Mouse (Mus musculus) urinary bladder, postnatal 36 days (tissue): Measurements from ENCODE around the gene Ctdnep1.
"Not testable (repeated sequence)": the region's sequence is repeated elsewhere in the genome, so short reads cannot be mapped to it uniquely, and the experiment has no call there.

ENCODE experiments used
- DNase-seq, 2 experiments: peaks; one replicate each; pipeline ENCODE4 v3.0.0; 2022; ENCODE audit warnings: low spot score in 2 of 2, mixed read lengths in 1 of 2

Ctdnep1 gene

DNA sequence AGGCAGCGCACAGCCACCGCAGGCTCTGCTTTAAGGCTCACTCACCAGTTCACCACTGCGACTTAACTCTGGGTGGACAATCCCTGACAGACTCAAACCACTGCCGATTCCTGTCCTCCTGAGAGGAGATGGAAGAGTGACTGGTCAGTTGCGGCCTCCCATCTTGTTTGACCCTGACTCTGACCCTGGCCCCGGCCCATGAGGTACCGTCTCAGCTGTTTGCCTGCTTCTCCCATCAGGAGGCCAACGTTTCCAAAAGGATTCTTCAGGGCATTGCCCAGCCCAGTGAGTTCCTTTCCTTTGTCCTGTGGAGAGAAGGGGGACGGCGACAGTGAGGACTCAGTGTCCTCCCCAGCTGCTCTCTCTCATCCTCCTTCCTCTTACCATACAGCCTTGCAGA lies 30.0 kb downstream of the Ctdnep1 start:
- no peak for DNase-seq

DNA sequence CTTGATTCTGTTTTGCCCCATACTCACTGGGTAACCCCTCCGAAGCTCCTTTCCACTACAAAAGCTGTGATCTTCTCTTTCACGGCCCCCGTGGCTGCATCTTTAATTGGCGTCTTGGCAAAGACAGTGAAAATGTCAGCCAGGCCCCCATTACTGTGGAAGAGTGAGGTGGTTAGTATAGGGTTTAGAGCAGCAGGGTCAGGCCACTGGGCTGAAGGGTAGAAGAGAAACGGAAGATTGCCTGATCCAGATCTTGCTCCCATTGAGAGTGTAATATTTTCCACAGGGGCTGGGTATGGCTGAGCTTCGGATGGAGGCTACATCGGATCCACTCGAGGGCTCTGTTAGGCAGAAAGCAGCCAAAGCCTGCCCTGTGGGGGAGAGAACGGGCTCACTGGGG lies 32.0 kb downstream of the Ctdnep1 start:
- no peak for DNase-seq

DNA sequence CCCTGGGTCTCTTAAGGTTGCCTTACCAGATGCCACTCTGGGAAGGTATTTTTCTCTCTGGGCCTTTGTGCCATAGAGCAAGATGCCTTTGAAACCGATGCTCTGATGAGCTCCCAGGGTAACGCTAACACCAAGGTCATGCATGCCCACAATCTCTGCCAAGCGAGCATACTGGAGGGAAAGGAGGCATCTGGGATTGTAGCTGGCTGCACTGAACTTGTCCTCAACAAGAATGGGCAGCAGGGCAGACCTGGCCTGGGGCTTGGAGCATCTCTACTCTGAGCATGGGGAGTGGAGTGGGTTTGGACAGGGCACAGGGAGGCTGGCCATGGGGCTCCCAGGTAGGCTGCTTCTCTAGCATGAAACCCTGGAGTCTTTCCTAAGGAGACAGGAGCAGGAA lies 32.5 kb downstream of the Ctdnep1 start:
- no peak for DNase-seq

DNA sequence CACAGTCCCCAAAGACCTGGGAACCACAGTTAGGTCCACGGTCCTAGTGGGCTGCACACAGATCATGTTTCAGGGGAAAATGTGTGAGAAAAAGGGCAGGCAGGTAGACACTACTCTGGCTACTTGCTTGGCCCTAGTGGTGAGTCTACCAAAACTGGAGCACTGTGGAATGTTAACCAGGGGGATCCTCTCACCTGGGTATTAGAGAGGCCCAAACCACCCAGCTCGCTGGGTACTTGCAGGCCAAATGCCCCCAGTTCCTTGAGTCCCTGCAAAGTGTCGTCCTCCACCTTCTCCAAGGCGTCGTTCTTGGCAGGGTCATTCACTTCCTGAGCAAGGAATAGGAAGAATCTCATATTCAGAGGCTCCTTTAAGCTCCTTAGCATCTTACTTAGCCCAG lies 33.1 kb downstream of the Ctdnep1 start:
- DNase-seq = no peak

DNA sequence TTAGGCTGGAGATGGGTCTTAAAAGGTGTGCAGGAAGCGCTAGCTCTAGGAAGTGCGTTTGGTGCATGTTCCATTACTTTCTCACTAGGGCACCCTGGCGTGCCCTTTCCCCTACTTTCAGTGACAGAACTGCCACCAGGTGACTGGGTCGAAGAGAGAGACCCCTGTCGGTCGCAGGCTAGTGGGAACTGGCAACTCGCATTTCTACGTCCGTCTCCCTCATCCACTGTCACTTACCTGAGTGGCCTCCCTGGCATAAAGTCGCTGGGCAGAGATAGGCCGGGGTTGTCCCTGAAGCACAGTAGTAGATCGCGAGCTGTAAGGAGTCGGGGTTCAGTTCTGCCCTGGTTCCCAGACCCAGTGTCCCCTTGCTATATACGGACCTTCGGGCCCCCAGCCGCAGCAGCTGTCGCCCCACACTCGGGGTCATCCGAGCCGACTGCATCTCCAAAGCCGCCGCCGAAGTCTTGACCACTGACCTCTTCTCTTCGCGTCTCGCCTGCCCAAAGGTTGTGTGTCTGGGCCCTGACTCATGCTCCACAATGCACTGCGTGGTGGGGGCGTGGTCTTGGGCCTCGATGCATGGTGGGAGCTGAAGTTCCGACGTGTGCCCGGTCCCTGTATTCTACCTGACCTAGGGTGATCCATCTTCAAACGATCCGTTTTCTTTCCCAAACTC lies 34.1 kb downstream of the Ctdnep1 start, which contains the start of gene Acadvl:
Gene Acadvl, minus strand, starts transcription at position 532 of the 679 bp plus-strand sequence.
- peak; percentile 88 to 91 for DNase-seq

DNA sequence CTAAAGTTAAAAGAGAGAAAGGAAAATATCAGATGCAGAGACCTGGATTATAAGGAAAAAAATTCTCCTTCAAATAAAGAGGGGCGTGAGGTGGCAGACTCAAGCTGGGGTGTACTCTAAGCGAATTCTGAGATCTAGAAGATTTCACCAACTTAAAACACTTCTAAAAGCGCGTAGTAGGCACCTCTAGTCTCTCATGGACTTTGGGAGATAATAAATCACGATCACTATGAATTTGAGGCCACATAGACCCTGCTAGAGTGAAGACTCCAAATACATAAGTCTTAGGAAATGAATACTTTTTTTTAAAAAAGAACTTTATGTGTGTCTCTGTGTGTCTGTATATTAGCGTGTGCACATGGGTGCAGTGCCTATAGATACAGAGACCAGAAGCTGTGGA lies 34.7 kb downstream of the Ctdnep1 start:
- DNase-seq = no peak

DNA sequence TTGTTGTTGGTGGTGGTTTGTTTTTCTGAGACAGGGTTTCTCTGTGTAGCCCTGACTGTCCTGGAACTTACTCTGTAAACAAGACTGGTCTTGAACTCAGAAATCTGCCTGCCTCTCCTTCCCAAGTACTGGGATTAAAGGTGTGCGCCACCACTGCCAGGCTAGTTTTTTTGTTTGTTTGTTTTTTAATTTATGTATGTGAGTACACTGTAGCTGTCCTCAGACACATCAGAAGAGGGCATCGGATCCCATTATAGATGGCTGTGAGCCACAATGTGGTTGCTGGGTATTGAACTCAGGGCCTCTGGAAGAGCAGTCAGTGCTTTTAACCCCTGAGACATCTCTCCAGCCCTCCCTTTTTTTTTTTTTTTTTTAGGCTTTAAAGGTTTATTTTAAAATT lies 35.2 kb downstream of the Ctdnep1 start:
- DNase-seq = not testable (repeated sequence)

DNA sequence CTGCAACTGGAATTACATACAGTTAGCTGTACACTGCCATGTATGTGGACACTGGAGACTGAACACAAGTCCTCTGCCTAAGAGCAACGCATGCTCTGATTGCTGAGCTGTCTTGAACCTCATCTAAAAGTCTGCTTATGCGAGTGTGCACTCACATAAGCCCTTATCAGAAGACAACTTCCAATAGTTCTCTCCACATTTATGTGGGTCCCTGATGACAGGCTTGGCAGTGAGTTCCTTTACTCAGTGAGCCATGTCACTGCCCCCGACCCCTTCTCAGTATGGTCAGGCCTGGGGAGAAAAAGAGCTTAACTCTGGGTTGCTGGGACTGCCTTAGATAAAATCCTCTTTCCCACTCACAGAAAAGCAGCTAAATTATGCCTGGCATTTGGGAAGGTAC lies 35.7 kb downstream of the Ctdnep1 start, which contains the start of gene Dlg4:
Gene Dlg4, plus strand, starts transcription at position 274 of the 400 bp plus-strand sequence.
- DNase-seq = no peak

DNA sequence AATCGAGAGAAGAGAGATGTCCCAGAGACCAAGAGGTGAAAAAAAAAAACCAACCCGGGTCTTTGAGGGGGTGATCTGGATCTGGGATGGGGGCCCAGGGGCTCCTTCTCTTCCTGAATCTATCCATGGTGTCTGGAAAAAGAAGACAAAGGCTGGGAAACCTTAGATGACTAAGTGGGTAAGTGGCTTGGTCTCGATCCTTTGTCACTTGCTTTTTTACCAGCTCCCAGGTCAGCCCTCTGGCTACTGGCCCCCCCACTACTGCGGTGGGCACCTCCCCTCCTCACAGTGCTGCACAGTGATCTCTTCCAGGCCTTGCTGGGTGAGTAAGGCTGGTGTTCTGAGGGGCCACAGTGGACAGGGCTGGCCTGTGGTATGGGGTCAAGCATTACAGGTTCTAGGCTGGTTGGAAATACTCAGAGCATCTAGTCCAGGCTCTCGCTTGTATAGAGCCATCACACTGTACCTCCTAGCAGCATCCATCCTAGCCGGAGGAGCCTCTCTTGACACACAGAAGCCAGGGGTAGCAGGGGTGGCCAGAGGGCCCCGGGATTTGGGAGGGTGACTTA lies 36.3 kb downstream of the Ctdnep1 start:
- no peak for DNase-seq

DNA sequence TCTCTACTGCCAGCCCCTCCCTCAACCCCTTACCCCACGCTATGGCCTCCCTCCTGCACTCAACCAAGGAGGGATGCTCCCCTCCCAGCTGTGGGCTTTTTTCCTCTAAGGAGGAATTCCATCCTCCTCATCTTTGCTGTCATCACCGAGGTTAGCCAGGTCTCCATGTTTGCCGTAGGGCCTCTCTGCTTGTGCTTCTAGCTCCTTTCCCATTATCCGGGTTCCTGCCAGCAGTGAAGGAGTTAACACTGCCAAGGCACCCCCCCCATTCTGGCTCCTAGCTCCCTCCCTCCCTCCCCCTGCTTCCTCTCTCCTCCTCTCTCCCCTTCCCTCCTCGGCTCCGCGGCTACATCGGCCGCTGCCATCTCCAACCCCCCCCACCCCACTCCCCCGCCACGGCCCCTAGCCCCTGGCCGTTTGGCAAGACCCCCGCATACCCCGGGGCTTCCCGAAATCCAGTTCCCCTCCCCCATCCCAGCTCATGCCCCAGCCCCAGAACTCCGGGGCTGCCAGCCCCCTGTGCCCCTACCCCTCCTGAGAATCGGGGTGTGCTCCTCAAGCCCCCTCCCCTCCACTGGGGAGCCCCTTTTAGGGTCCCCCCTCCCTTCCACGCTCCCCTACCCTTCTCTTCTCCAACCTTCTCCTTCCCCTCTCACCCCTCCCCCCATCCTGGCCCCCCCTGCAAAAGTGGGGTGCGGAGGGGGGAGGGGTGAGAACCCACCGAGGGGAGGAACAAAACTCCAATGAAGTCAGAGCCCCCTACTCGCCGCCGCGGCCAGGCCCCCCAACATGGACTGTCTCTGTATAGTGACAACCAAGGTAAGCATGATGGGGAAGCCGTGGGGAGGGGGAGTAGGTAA lies 37.4 kb downstream of the Ctdnep1 start:
- no peak for DNase-seq

DNA sequence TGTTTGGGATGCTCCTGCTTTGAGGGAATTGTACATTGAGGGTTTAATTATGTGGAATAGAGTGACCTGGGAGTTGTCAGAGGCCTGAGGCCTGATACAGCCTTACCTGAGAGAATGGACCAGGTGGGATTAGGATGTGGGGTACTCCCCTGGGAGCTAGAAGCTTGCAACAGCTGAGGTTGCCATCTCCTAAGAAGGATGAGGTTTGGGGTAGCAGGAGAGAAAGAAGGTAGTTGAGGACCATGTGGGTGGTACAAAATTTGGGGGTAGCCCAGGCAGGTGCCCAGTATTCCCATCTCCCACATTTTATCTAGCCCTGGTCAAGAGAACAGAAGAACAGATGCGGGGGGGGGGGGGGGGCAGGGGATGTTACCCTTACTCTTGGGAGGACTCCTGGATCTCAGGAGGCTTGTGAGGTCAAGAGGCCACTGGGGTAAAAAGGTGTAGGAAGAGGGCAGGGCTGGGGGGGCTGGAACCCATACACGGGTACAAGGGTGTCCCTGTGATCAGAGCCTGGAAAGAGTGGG lies 38.6 kb downstream of the Ctdnep1 start:
- DNase-seq = no peak

DNA sequence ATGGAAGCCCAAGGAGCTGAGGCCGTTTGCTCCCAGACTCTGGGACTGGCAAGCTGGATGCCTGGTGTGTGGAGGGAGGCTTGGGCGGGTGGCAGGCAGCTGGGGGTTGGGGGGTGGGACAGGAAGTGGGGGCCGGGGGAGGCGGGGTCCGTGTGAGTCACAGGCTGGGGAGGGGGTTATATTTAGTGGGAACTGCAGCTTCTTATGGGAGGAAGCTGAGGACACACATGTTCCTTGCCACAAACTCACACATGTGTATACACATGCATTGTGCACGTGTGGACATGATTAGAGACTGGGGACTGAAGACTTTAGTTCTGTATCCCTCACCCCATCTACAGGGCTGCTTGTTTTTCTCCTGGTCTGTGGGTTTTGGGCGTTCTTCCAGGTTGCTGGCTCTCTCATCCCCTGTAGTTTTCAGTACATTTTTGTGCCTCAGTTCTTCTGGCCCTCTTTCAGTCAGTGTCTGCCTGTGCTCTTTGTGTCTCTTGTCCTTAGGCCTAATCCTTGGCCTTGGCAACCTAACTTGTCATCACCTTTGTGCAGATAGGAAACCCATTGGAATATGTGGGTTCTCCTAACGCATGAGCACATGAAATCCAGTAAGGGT lies 39.2 kb downstream of the Ctdnep1 start:
- no peak for DNase-seq

DNA sequence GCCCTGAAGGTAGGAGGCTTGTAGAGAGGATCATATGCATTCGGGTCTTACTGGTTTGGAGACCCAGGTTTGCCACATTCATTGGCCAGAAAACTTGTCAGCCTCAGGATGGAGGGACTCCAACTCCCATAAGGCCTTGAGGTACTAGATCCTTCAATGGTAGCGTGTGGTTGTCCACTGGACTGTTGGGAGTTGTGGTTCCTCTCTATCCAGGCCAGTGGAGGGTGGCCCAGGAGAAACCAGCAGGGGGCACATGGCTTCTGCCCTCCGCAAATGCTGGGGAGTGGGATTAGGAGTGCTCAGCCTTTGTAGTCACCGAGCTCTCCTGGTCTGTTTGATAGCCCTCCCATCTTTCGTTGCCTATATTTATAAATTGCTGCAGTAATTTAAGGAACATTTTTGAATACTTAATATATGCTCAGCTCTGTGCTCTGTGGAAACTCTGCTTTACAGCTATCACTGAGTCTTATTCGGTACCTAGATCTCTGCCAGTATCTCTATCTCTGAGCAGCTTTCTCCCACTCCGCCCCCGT lies 39.8 kb downstream of the Ctdnep1 start:
- DNase-seq = peak; percentile 46 to 65

DNA sequence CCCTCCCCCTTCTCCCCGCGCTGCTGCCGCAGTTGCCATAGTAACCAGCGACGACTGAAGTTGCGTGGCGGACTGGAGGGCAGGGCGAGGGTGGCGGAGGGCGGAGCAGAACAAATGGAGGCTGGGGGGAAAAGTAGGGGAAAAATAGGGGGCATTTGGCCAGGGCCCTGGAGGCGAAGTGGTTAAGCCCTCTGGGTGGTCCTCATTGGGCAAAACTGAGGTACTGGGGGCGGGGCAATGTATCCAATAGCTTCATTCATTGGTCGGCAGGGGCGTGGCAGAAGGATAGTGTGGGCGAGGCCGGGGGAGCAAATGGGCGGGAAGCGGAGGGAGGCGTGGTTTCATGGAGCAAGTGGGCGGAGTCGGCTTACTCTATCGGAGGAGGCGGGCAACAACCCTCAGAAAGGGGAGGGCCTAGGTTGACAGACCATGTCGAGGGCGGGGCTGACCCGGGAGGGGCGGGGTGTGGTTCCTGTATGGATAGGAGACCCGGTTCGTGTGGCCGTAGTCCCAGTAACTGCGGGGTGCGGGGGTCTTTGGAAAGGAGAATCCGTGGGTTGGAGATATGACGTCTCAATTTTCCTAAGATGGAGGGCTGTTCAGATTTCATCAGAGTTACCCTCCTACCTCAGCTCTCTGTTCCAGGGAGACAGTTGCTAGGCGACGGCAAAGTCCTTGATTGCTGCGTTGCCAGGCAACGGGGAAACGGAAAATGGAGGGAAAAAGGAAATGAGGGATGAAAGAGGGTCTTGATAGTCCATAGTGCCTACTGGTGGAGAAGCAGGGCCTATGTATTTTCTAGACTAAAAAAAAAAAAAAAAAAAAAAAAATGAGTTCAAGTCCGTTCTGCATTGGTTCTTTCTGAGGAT lies 40.5 kb downstream of the Ctdnep1 start:
- DNase-seq = peak; percentile 95 to 96

DNA sequence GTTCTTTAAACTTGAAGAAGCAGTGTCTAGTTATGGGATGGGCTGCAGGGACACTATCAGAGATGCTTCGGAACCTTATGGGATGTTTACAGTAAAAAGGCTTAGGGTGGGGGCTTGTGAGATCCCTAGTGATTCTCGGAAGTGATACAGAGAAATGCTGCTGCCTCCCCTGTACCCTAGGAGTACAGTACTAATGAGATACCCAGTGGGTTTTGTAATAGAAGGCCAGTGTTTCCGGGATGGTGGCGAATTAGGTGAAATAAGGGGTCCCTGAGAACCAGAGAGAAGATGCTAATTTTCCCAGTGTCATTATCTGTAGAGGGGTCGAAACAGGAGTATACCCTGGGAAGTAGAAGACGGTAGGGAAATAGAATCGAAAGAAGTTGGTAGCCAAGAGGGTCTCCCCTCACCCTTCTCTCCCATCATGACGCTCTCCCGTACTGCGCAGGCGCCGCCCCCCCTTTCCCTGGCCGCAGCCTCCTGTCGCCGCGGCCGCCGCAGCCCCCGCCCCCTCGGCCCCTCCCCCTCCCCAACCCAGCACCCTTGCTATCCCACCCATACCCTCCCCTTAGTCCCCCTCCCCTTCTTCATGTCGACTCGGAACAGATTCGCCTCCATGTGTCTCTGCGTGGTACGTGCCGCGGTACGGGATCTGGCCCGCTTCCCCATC lies 42.7 kb downstream of the Ctdnep1 start:
- no peak for DNase-seq

DNA sequence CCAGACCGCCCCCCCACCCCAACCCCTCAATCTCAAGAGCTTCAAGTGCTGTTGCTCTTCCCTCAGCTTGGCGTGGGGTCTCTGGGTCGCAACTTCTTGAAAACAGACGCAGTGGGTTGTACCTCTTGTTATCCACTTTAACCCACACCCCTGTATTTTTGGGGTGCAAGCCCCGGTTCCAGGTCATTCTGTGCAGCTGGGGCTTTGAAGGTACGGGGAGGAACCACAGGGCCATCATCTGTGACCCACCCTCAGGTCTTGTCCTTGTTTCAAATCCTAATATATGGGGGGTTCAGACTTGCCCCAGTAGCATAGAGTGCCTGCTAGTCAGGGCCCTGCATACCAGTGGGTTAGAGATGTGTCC lies 43.2 kb downstream of the Ctdnep1 start:
- no peak for DNase-seq

DNA sequence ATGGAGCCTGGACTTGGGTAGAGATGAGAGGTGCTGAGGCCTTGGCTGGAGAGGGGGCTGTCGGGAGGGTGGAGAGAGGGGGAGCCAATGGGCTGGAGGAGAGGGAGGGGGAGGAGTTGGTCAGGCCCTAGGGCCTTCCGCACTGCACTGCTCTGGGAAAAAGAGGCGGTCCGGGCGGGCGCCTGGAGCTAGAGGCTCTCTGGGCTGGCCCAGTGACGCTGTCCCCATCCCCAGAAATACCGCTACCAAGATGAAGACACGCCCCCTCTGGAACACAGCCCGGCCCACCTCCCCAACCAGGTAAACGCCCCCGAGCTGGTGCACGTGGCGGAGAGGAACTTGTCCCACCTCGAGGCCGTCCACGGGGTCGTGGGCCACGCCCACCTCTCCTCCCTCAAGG lies 45.7 kb downstream of the Ctdnep1 start:
- peak in 1 of 2 experiments; percentile 36 for DNase-seq

DNA sequence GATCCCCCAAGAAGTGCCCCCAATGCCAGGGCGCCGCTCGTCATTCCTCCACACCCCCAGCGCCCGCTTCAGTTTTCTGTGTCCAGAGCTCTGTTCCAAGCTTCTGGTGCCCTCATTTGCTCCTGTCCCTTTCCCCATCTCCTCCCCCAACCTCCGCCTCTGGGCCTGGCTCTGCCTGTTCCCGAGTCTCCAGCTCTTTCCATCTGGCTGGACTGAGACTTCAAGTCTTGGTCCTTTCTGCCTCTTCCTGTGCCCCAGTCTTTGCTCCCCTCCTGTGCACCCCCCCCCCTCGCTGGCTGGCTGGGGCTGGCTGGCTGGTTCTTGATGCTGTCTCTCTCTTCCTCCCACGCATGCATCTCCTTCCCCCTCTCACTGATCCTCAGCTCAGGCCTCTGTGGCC lies 46.4 kb downstream of the Ctdnep1 start:
- DNase-seq = no peak

DNA sequence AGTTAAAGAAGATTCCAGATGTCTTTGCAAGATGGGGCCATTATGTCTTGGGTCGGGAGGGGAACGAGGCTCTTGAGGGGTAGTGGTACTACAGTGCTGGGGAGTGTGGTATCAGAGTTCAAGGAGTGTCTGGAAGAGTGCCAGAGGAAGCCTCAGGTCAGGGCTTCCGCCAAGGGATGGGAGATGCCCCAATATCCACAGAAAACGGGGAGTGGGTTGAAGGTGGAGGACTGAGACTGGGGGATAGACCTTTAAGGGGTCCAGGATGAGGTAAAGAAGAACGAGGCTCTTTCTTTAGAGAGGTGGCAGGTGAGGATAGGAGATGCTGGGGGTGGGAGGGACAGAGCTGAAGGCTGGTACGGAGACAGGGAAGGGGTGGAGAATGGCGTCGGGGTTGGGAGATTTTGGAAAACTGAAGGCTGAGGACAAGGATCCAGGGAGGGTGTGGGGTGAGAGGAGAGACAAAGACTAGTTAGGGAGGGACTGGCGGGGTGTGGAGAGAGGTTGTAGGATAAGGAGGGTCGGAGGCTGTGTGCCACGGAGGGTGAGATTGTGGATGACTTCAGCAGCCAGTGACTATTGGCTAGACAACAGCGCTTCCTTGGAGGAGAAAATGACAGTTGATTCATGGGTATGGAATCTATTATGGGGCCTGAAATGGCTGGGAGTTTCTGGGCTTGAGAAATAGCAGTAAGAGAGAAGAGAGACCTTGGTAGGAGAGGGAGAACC lies 47.6 kb downstream of the Ctdnep1 start:
- no peak for DNase-seq
